Mouse (Mus musculus): ENCODE results near the gene Cenpo.

Cenpo gene

GRCm38 (mm10) chr12:4199271-4199670, 34.8 kb downstream of the Cenpo start:
- 92% methylated on average over 11 of the region's 11 CpGs for WGBS

GRCm38 (mm10) chr12:4198702-4199101, 35.4 kb downstream of the Cenpo start:
- 90% methylated on average over 4 of the region's 4 CpGs for WGBS

GRCm38 (mm10) chr12:4194643-4195042, 39.5 kb downstream of the Cenpo start:
- 51% methylated on average over 14 of the region's 14 CpGs for WGBS

GRCm38 (mm10) chr12:4193025-4193740, 40.9 kb downstream of the Cenpo start:
- WGBS, result 59% methylated on average over 10 of the region's 10 CpGs

- 69% methylated on average over 6 of the region's 6 CpGs for WGBS
These were observed 41.6 kb downstream of the Cenpo start for GRCm38 (mm10) chr12:4192514-4192913.

GRCm38 (mm10) chr12:4189060-4189447, 45.0 kb downstream of the Cenpo start:
- 57% methylated on average over 5 of the region's 5 CpGs for WGBS

GRCm38 (mm10) chr12:4188171-4189059, 45.7 kb downstream of the Cenpo start:
- WGBS, result 46% methylated on average over 14 of the region's 14 CpGs

GRCm38 (mm10) chr12:4184648-4185047, 49.4 kb downstream of the Cenpo start:
- WGBS, result 70% methylated on average over 2 of the region's 2 CpGs

- 75% methylated on average over 3 of the region's 3 CpGs for WGBS
These were observed 53.6 kb downstream of the Cenpo start for GRCm38 (mm10) chr12:4180507-4180906.

- WGBS, result 92% methylated on average over 6 of the region's 6 CpGs
These were observed 54.3 kb downstream of the Cenpo start for GRCm38 (mm10) chr12:4179671-4180233.

GRCm38 (mm10) chr12:4178839-4179238, 55.3 kb downstream of the Cenpo start:
- WGBS, result 60% methylated on average over 5 of the region's 5 CpGs

GRCm38 (mm10) chr12:4173108-4173790, 60.8 kb downstream of the Cenpo start:
- 81% methylated on average over 15 of the region's 15 CpGs for WGBS

GRCm38 (mm10) chr12:4169622-4170021, 64.5 kb downstream of the Cenpo start:
- WGBS, result 57% methylated on average over 5 of the region's 5 CpGs

GRCm38 (mm10) chr12:4169058-4169457, 65.0 kb downstream of the Cenpo start:
- 96% methylated on average over 1 of the region's 1 CpGs for WGBS

GRCm38 (mm10) chr12:4166970-4167369, 67.1 kb downstream of the Cenpo start:
- WGBS, result 48% methylated on average over 3 of the region's 3 CpGs

GRCm38 (mm10) chr12:4162886-4163285, 71.2 kb downstream of the Cenpo start:
- 50% methylated on average over 2 of the region's 2 CpGs for WGBS

- WGBS, result 80% methylated on average over 7 of the region's 7 CpGs
These were observed 73.8 kb downstream of the Cenpo start for GRCm38 (mm10) chr12:4160322-4160721.

GRCm38 (mm10) chr12:4158868-4159632, 75.0 kb downstream of the Cenpo start:
- WGBS, result 94% methylated on average over 7 of the region's 7 CpGs

GRCm38 (mm10) chr12:4158179-4158578, 75.9 kb downstream of the Cenpo start:
- 70% methylated on average over 3 of the region's 3 CpGs for WGBS

- 35% methylated on average over 2 of the region's 2 CpGs for WGBS
These were observed 76.6 kb downstream of the Cenpo start for GRCm38 (mm10) chr12:4157466-4157865.

GRCm38 (mm10) chr12:4151969-4152368, 82.1 kb downstream of the Cenpo start:
- 89% methylated on average over 3 of the region's 3 CpGs for WGBS

All from cerebral cortex, adult 2 months (tissue).